Mouse (Mus musculus) forebrain, embryonic 16.5 days (tissue): ENCODE measurements at regions not wholly inside any gene's neighbourhood (a gene's known extent, or its start where the extent isn't known, plus 50 kb on each side); places are given as distances from the start of the nearest gene placed in this dataset.

Source experiments
- ATAC-seq: fragments of 200-750 bp; cut with Nextera tagmentation; 2 replicates; pipeline ENCODE4 v1.8.0; 2017; ENCODE audit warnings: mild to moderate bottlenecking, moderate library complexity
- H3K27ac ChIP-seq: fragments of 300-500 bp; sonication (generic); 2 replicates; pipeline ENCODE4 v1.5.1; 2014; ENCODE audit warnings: low read length, control low read depth
- H3K27me3 ChIP-seq: fragments of 300-500 bp; sonication (generic); replicated peaks from 2 replicates; pipeline ENCODE4 v1.6.1; 2014; ENCODE audit warnings: low read length; ENCODE audit not compliant: control insufficient read depth, insufficient read depth
- H3K36me3 ChIP-seq: fragments of 300-500 bp; sonication (generic); 2 replicates; pipeline ENCODE4 v1.6.1; 2014; ENCODE audit not compliant: control insufficient read depth, insufficient read depth
- H3K4me1 ChIP-seq: fragments of 300-500 bp; sonication (generic); replicated peaks from 2 replicates; pipeline ENCODE4 v1.6.1; 2014; ENCODE audit warnings: low read length; ENCODE audit not compliant: control insufficient read depth, insufficient read depth
- H3K4me2 ChIP-seq: fragments of 300-500 bp; sonication (generic); 2 replicates; pipeline ENCODE4 v1.6.1; 2014; ENCODE audit warnings: mild to moderate bottlenecking, low read length, control low read depth
- H3K4me3 ChIP-seq: fragments of 300-500 bp; sonication (generic); replicated peaks from 2 replicates; pipeline ENCODE4 v1.5.1; 2014; ENCODE audit warnings: mild to moderate bottlenecking, low read length, control low read depth
- H3K9ac ChIP-seq: fragments of 300-500 bp; sonication (generic); replicated peaks from 2 replicates; pipeline ENCODE4 v1.6.1; 2014; ENCODE audit warnings: low read depth, low read length, control low read depth
- H3K9me3 ChIP-seq: fragments of 300-500 bp; sonication (generic); 2 replicates; pipeline ENCODE4 v1.6.1; 2016; ENCODE audit warnings: low read length; ENCODE audit not compliant: control insufficient read depth
- WGBS: fragments of 180-500 bp; shearing (Covaris S2); extraction: QIAGEN DNeasy Blood & Tissue Kit; methylation state at CpG from one replicate; pipeline ENCODE4 v1.1.7; 2014; 5-methylcytosine and 5-hydroxymethylcytosine counted together

DNA sequence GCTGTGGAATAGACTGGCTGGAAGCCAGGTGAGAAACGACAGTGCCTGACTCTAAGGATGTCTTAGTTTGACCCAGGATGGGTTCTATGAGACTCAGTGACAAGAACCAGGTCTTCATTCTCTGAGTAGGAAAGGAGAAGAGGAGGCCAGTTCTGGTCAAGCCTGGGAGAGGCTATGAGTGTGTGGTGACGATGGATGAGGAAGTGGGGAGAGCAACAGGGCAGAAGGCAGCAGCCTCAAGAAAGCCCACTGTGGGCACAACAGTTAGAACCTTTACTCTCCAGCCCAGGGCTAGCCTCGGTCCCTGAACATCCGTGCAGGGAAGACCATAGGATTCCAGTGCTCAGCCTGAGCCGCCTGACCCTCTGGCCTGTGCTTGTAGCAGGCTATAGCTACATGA, 147.9 kb upstream of the Rybp start:
- peaks cover 25% of the 10 kb centered on the region for H3K4me1 ChIP-seq
- no peak overlapping the region for H3K9ac ChIP-seq
- WGBS = 70% methylated on average over 5 of the region's 5 CpGs
- no peak overlapping the region for H3K4me3 ChIP-seq
- H3K9me3 ChIP-seq = no peaks in the 10 kb centered on the region
- no peak overlapping the region for H3K27ac ChIP-seq
- no peak for ATAC-seq
- no peak overlapping the region for H3K4me2 ChIP-seq
- 0 out of 2 replicates have a peak, but pooled peaks cover 2% of the 10 kb centered on the region for H3K27me3 ChIP-seq
- H3K36me3 ChIP-seq = no peaks in the 10 kb centered on the region

DNA sequence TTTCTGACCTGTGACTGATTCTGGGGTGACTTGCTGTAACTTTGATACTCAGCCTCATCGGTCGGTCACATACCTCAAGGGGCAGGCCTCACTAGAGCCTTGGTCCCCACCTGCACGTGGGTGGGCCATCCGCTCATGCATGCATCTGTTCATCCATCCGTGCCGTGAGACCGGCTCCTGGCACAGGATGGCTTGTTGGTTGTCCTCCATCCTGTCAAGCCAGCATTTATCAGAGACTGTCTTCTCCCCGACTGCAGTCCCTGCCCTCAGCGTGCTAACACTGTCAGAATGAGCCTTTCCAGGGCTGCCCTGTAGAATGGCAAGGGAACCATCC, 146.2 kb upstream of the Rybp start:
- no peak overlapping the region for H3K4me2 ChIP-seq
- no peaks in the 10 kb centered on the region for H3K36me3 ChIP-seq
- H3K4me3 ChIP-seq = no peak overlapping the region
- H3K27me3 ChIP-seq = 0 out of 2 replicates have a peak, but pooled peaks cover 2% of the 10 kb centered on the region
- no peaks in the 10 kb centered on the region for H3K9me3 ChIP-seq
- peaks cover 25% of the 10 kb centered on the region for H3K4me1 ChIP-seq
- no peak overlapping the region for H3K27ac ChIP-seq
- ATAC-seq = no peak
- 31% methylated on average over 9 of the region's 9 CpGs for WGBS
- H3K9ac ChIP-seq = no peak overlapping the region

DNA sequence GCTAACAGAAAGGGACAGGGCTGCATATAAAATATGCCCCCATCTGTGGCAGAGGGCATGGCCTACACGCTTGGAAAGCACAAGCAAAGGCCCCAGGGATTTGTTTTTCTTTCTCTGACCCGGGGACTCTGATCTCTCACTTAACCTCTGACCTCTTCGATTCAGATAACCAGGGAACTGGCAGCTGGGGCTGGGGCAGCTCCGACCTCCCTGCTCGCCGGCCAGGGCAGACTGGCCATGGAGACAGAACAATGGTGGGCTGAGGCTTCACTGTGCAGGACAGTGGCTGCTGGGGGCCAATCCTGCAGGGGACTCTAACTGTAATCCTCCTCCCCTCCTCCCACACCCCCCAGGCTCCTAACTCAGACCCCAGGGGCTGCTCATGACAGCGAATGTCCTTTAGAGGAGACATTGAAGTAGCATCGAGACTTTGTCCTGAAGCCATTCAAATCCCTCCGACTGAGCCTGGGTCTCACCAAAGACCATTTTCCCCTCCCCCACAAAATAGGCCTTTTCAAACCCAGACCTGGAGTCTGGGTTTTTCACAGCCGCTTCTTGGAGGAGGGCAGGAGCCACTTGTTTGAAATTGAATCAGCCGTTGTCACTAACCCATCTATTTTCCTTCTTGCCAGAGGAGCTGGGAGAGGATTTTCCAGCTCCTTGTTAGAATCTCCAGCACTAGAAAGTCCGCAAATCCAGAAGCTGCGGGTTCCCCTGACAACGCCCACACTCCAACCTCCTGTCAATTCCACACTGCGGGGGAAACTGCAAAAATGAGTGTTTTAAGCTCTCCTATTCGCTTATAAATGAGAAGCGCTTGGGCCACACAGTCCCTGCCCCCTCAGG, 145.6 kb upstream of the Rybp start:
- no peak for ATAC-seq

DNA sequence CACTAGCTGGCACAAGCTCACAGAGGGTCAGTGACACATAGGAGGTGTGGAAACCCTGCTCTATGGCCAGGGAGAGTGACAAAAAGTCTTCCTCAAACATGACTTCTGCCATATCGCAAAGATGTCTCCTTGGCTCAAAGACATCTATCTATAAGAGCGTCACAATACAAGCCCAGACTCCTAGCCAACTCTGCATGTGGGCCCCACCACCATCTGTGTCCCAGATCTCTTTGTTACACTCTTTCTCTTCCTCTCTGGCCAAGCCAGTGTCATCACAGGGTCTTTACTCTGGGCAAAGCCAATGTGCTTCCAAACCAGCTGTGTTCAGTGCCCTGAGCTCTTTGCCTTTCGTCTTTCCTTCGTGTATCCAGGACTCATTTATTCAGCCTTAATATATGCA, 143.0 kb upstream of the Rybp start:
- 0 out of 2 replicates have a peak, but pooled peaks cover 2% of the 10 kb centered on the region for H3K27me3 ChIP-seq
- no peak for ATAC-seq
- no peak overlapping the region for H3K4me2 ChIP-seq

More for the DNA sequence above, 145.6 kb upstream of the Rybp start:
- 20% methylated on average over 17 of the region's 17 CpGs for WGBS
- H3K4me2 ChIP-seq = no peak overlapping the region
- no peaks in the 10 kb centered on the region for H3K9me3 ChIP-seq
- no peaks in the 10 kb centered on the region for H3K36me3 ChIP-seq
- H3K4me3 ChIP-seq = no peak overlapping the region
- H3K4me1 ChIP-seq = peaks cover 21% of the 10 kb centered on the region
- 0 out of 2 replicates have a peak, but pooled peaks cover 2% of the 10 kb centered on the region for H3K27me3 ChIP-seq
- no peak overlapping the region for H3K9ac ChIP-seq
- H3K27ac ChIP-seq = no peak overlapping the region

DNA sequence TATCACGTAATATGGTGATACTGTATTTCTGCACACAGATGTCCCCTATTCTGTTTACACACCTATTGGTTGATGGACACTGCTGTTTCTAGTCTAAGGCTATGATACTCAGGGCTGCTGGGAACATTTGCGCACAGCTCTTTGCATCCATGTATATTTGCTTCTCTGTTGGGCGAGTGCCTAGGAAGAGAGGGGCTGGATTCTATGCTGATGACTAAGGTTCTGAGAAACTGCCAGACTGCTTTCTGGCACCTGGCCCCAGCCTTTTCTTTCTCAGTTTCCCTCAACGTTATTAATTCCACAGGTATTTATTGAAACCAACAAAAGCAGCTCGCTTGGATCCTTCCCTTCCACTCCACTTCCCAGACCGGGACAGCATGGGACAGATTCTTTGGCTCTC, 142.2 kb upstream of the Rybp start:
- no peaks in the 10 kb centered on the region for H3K36me3 ChIP-seq
- H3K9ac ChIP-seq = no peak overlapping the region
- H3K4me2 ChIP-seq = no peak overlapping the region
- H3K27ac ChIP-seq = no peak overlapping the region
- no peaks in the 10 kb centered on the region for H3K27me3 ChIP-seq
- H3K9me3 ChIP-seq = no peaks in the 10 kb centered on the region
- peak; percentile 54; the same call in 1 of the 2 replicates for ATAC-seq
- peaks cover 21% of the 10 kb centered on the region for H3K4me1 ChIP-seq
- WGBS = 45% methylated on average over 6 of the region's 6 CpGs
- no peak overlapping the region for H3K4me3 ChIP-seq

More for the DNA sequence above, 143.0 kb upstream of the Rybp start:
- no peak overlapping the region for H3K9ac ChIP-seq
- no peak overlapping the region for H3K4me3 ChIP-seq
- H3K36me3 ChIP-seq = no peaks in the 10 kb centered on the region
- H3K27ac ChIP-seq = no peak overlapping the region
- H3K9me3 ChIP-seq = no peaks in the 10 kb centered on the region
- peaks cover 21% of the 10 kb centered on the region for H3K4me1 ChIP-seq
- 64% methylated on average over 4 of the region's 4 CpGs for WGBS

DNA sequence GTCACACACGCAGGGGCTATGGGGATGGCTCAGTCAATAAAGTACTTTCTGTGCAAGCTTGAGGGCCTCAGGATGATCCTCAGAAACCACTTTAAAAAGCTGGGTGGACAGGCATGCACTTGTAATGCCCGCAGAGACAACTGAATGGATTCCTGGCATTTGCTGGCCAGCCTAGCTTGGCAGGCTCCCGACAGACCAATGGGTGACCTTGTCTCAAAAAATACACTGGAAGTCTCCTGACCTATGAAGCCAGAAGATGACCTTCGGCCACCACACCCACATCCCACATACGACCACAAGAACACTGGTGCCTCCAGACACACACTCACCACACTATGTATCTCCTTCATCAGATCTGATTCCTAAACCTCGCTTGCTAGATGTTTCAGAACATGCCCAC, 141.5 kb upstream of the Rybp start:
- no peaks in the 10 kb centered on the region for H3K36me3 ChIP-seq
- H3K4me1 ChIP-seq = peaks cover 21% of the 10 kb centered on the region
- no peak overlapping the region for H3K27ac ChIP-seq
- no peak overlapping the region for H3K9ac ChIP-seq
- H3K27me3 ChIP-seq = no peaks in the 10 kb centered on the region
- H3K4me2 ChIP-seq = no peak overlapping the region
- WGBS = 88% methylated on average over 6 of the region's 6 CpGs
- H3K4me3 ChIP-seq = no peak overlapping the region
- no peak for ATAC-seq
- no peaks in the 10 kb centered on the region for H3K9me3 ChIP-seq

DNA sequence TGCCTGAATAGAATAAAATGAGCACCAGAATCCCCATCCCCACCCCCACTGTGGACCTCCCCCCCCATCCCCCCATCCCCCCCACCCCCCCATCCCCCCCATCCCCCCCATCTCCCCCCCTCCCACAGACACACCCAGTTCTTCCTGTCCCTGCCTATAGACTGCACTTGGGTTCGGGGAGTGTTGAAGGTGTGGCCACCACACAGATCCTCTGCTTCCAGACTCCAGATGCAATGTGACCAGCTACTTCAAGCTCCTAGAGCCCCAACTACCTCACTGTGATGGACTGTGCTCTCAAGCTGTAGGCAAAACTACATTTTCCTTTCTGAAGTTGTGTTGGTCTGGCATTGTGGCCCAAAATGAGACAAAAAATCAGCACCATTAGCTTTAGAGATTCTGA, 138.3 kb upstream of the Rybp start:
- no peak for ATAC-seq
- peaks cover 20% of the 10 kb centered on the region for H3K4me1 ChIP-seq
- H3K4me2 ChIP-seq = no peak overlapping the region
- H3K9me3 ChIP-seq = no peaks in the 10 kb centered on the region
- H3K9ac ChIP-seq = no peak overlapping the region
- no peak overlapping the region for H3K27ac ChIP-seq
- peaks cover 2% of the 10 kb centered on the region; the same call in 1 of the 2 replicates for H3K27me3 ChIP-seq
- WGBS = 78% methylated on average over 1 of the region's 1 CpGs
- no peak overlapping the region for H3K4me3 ChIP-seq
- no peaks in the 10 kb centered on the region for H3K36me3 ChIP-seq

DNA sequence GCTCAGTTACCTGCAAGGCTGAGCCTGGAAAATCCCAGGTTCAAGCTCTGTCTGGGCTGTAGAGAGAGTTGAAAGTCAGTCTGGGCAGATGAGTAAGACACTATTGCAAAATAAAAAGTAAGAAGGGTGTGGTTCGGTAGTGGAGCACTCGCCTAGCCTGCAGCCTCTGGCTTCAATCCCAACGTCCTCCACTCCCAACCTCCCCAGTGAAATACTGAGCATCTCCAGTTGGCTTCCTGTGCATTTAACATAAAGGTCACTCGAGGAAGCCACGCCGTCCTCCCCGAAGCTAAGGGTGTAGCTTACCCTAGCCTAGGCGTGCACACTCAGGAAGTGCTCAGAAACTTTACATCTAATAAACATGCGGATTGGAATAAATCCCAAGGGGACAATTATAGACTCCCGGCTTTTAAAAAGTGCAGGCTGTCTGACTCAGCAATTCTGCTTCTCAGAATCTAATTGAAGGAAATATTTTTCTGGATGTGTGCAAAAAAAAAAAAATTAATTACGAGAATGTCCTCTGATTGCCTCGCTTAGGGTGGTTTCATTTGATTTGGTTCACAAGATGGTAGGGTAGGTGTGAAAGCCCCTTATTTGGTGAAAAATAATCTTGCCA, 137.6 kb upstream of the Rybp start:
- Histone ChIP-seq H3K4me3 (no peak overlapping the region), H3K36me3 (no peaks in the 10 kb centered on the region), H3K4me2 (no peak overlapping the region), H3K9ac (no peak overlapping the region), H3K27ac (no peak overlapping the region), H3K9me3 (no peaks in the 10 kb centered on the region), H3K4me1 (peaks cover 15% of the 10 kb centered on the region), H3K27me3 (peaks cover 3% of the 10 kb centered on the region; the same call in 1 of the 2 replicates)
- ATAC-seq = no peak
- 67% methylated on average over 12 of the region's 12 CpGs for WGBS

DNA sequence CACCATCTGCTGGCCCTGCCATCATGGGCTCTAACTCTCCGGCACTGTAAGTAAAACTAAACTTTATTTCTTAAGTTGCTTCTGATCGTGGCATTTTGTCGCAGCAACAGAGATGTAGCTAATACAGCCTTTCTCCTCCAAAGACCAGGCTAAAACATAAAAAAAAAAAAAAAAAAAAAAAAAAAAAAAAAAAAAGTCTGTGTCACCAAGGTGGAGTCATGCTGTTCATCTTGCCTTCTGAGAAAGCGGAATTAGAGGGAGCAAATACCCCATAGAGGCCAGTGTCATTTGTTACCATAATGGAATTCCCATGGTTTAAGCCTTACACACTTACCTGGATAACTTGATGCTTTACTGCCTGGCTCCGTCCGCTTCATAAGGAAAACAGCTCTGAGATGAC, 136.9 kb upstream of the Rybp start:
- Histone ChIP-seq H3K9me3 (no peaks in the 10 kb centered on the region), H3K4me3 (no peak overlapping the region), H3K4me1 (peaks cover 8% of the 10 kb centered on the region), H3K4me2 (no peak overlapping the region), H3K27me3 (peaks cover 3% of the 10 kb centered on the region; the same call in 1 of the 2 replicates), H3K36me3 (no peaks in the 10 kb centered on the region), H3K27ac (no peak overlapping the region), H3K9ac (no peak overlapping the region)
- WGBS = 90% methylated on average over 6 of the region's 6 CpGs
- no peak for ATAC-seq
